Mouse (Mus musculus): Measurements from ENCODE around the gene Adcy6. TPM values are rescaled to one million over a fixed set of nuclear protein-coding genes. Genes with fewer than 3 reads are reported as not detected.
A peak's percentile ranks its signal among the peaks of the same experiment; 100 is the strongest.

The Adcy6 gene
- polyA plus RNA-seq, 1 experiment from 2014 or later = 9.9 TPM

GRCm38 (mm10) chr15:98608784-98609250 lies 1.1 kb downstream of the Adcy6 start:
- 0% methylated on average over 14 of the region's 26 CpGs for WGBS

GRCm38 (mm10) chr15:98608058-98608783 lies 1.7 kb downstream of the Adcy6 start:
- no peaks in the 10 kb centered on the region for H3K9me3 ChIP-seq (replicated peaks; ENCODE audit: control insufficient read depth, low read length, poor library complexity, severe bottlenecking)
- H3K27ac ChIP-seq (ENCODE audit: low read length) = no peak overlapping the region
- H3K9ac ChIP-seq (ENCODE audit: low read depth, low read length) = peak overlapping the region; percentile 89
- peaks cover 7% of the 10 kb centered on the region; the same call in 1 of the 2 replicates for H3K36me3 ChIP-seq (ENCODE audit: control insufficient read depth, insufficient read depth, low read length)
- 8% methylated on average over 8 of the region's 10 CpGs for WGBS
- H3K4me1 ChIP-seq (ENCODE audit: control insufficient read depth, insufficient read depth, low read length) = peaks cover 27% of the 10 kb centered on the region
- no peaks in the 10 kb centered on the region for H3K27me3 ChIP-seq (ENCODE audit: control insufficient read depth, insufficient read depth, low read depth, low read length)
- no peak for ATAC-seq
- peak overlapping the region; percentile 86 for H3K4me3 ChIP-seq (ENCODE audit: low read depth, low read length)
- H3K4me2 ChIP-seq (ENCODE audit: low read length) = peak overlapping the region; percentile 70

More at GRCm38 (mm10) chr15:98608784-98609250, 1.1 kb downstream of the Adcy6 start:
- Histone ChIP-seq H3K36me3 (ENCODE audit: control insufficient read depth, insufficient read depth, low read length) (0 out of 2 replicates have a peak, but pooled peaks cover 2% of the 10 kb centered on the region), H3K27ac (ENCODE audit: low read length) (peak overlapping the region; percentile 85), H3K4me1 (ENCODE audit: control insufficient read depth, insufficient read depth, low read length) (peaks cover 25% of the 10 kb centered on the region), H3K4me3 (ENCODE audit: low read depth, low read length) (peak overlapping the region; percentile 86), H3K27me3 (ENCODE audit: control insufficient read depth, insufficient read depth, low read depth, low read length) (no peaks in the 10 kb centered on the region), H3K4me2 (ENCODE audit: low read length) (peak overlapping the region; percentile 70), H3K9ac (ENCODE audit: low read depth, low read length) (peak overlapping the region; percentile 89), H3K9me3 (replicated peaks; ENCODE audit: control insufficient read depth, low read length, poor library complexity, severe bottlenecking) (no peaks in the 10 kb centered on the region)
- ATAC-seq = peak; percentile 15; the same call in 1 of the 2 replicates

- H3K9ac ChIP-seq (ENCODE audit: low read depth, low read length) = peak overlapping the region; percentile 89; the same call in 1 of the 2 replicates
- H3K4me2 ChIP-seq (ENCODE audit: low read length) = peak overlapping the region; percentile 70
- H3K4me1 ChIP-seq (ENCODE audit: control insufficient read depth, insufficient read depth, low read length) = peaks cover 33% of the 10 kb centered on the region
Measured at GRCm38 (mm10) chr15:98607557-98607956, 2.3 kb downstream of the Adcy6 start.

GRCm38 (mm10) chr15:98606739-98607138 lies 3.1 kb downstream of the Adcy6 start:
- Histone ChIP-seq H3K27me3 (ENCODE audit: control insufficient read depth, insufficient read depth, low read depth, low read length) (no peaks in the 10 kb centered on the region), H3K36me3 (ENCODE audit: control insufficient read depth, insufficient read depth, low read length) (peaks cover 8% of the 10 kb centered on the region; the same call in 1 of the 2 replicates), H3K4me1 (ENCODE audit: control insufficient read depth, insufficient read depth, low read length) (peaks cover 33% of the 10 kb centered on the region), H3K4me3 (ENCODE audit: low read depth, low read length) (no peak overlapping the region), H3K9ac (ENCODE audit: low read depth, low read length) (no peak overlapping the region), H3K27ac (ENCODE audit: low read length) (no peak overlapping the region), H3K4me2 (ENCODE audit: low read length) (no peak overlapping the region), H3K9me3 (replicated peaks; ENCODE audit: control insufficient read depth, low read length, poor library complexity, severe bottlenecking) (no peaks in the 10 kb centered on the region)
- ATAC-seq = no peak
- WGBS = 65% methylated on average over 9 of the region's 9 CpGs

More at GRCm38 (mm10) chr15:98607557-98607956, 2.3 kb downstream of the Adcy6 start:
- no peak overlapping the region for H3K27ac ChIP-seq (ENCODE audit: low read length)
- peak overlapping the region; percentile 86; the same call in 1 of the 2 replicates for H3K4me3 ChIP-seq (ENCODE audit: low read depth, low read length)
- no peaks in the 10 kb centered on the region for H3K9me3 ChIP-seq (replicated peaks; ENCODE audit: control insufficient read depth, low read length, poor library complexity, severe bottlenecking)
- no peaks in the 10 kb centered on the region for H3K27me3 ChIP-seq (ENCODE audit: control insufficient read depth, insufficient read depth, low read depth, low read length)
- H3K36me3 ChIP-seq (ENCODE audit: control insufficient read depth, insufficient read depth, low read length) = peaks cover 8% of the 10 kb centered on the region; the same call in 1 of the 2 replicates
- ATAC-seq = no peak
- 21% methylated on average over 4 of the region's 4 CpGs for WGBS

- no peaks in the 10 kb centered on the region for H3K9me3 ChIP-seq (replicated peaks; ENCODE audit: control insufficient read depth, low read length, poor library complexity, severe bottlenecking)
- no peak overlapping the region for H3K9ac ChIP-seq (ENCODE audit: low read depth, low read length)
- peaks cover 8% of the 10 kb centered on the region; the same call in 1 of the 2 replicates for H3K36me3 ChIP-seq (ENCODE audit: control insufficient read depth, insufficient read depth, low read length)
- peaks cover 33% of the 10 kb centered on the region for H3K4me1 ChIP-seq (ENCODE audit: control insufficient read depth, insufficient read depth, low read length)
- no peak overlapping the region for H3K4me3 ChIP-seq (ENCODE audit: low read depth, low read length)
- H3K4me2 ChIP-seq (ENCODE audit: low read length) = no peak overlapping the region
- ATAC-seq = no peak
- H3K27ac ChIP-seq (ENCODE audit: low read length) = no peak overlapping the region
- WGBS = 90% methylated on average over 12 of the region's 12 CpGs
- H3K27me3 ChIP-seq (ENCODE audit: control insufficient read depth, insufficient read depth, low read depth, low read length) = no peaks in the 10 kb centered on the region
Measured at GRCm38 (mm10) chr15:98606051-98606536, 3.8 kb downstream of the Adcy6 start.

- Histone ChIP-seq H3K9me3 (replicated peaks; ENCODE audit: control insufficient read depth, low read length, poor library complexity, severe bottlenecking) (no peaks in the 10 kb centered on the region), H3K36me3 (ENCODE audit: control insufficient read depth, insufficient read depth, low read length) (peaks cover 11% of the 10 kb centered on the region; the same call in 1 of the 2 replicates), H3K4me1 (ENCODE audit: control insufficient read depth, insufficient read depth, low read length) (peaks cover 29% of the 10 kb centered on the region), H3K9ac (ENCODE audit: low read depth, low read length) (no peak overlapping the region), H3K4me2 (ENCODE audit: low read length) (no peak overlapping the region), H3K27ac (ENCODE audit: low read length) (no peak overlapping the region), H3K27me3 (ENCODE audit: control insufficient read depth, insufficient read depth, low read depth, low read length) (no peaks in the 10 kb centered on the region), H3K4me3 (ENCODE audit: low read depth, low read length) (no peak overlapping the region)
- ATAC-seq = no peak
- 95% methylated on average over 24 of the region's 24 CpGs for WGBS
Measured at GRCm38 (mm10) chr15:98604041-98604575, 5.8 kb downstream of the Adcy6 start.

- no peak for ATAC-seq
- Histone ChIP-seq H3K9ac (ENCODE audit: low read depth, low read length) (no peak overlapping the region), H3K4me2 (ENCODE audit: low read length) (no peak overlapping the region), H3K4me3 (ENCODE audit: low read depth, low read length) (no peak overlapping the region), H3K9me3 (replicated peaks; ENCODE audit: control insufficient read depth, low read length, poor library complexity, severe bottlenecking) (no peaks in the 10 kb centered on the region), H3K36me3 (ENCODE audit: control insufficient read depth, insufficient read depth, low read length) (peaks cover 13% of the 10 kb centered on the region; the same call in 1 of the 2 replicates), H3K4me1 (ENCODE audit: control insufficient read depth, insufficient read depth, low read length) (peaks cover 22% of the 10 kb centered on the region), H3K27me3 (ENCODE audit: control insufficient read depth, insufficient read depth, low read depth, low read length) (no peaks in the 10 kb centered on the region), H3K27ac (ENCODE audit: low read length) (no peak overlapping the region)
- 69% methylated on average over 4 of the region's 4 CpGs for WGBS
Measured at GRCm38 (mm10) chr15:98602921-98603458, 6.9 kb downstream of the Adcy6 start.

- H3K4me2 ChIP-seq (ENCODE audit: low read length) = peak overlapping the region; percentile 8; the same call in 1 of the 2 replicates
- peaks cover 18% of the 10 kb centered on the region for H3K36me3 ChIP-seq (ENCODE audit: control insufficient read depth, insufficient read depth, low read length)
- no peak overlapping the region for H3K4me3 ChIP-seq (ENCODE audit: low read depth, low read length)
- H3K9ac ChIP-seq (ENCODE audit: low read depth, low read length) = no peak overlapping the region
- H3K9me3 ChIP-seq (replicated peaks; ENCODE audit: control insufficient read depth, low read length, poor library complexity, severe bottlenecking) = no peaks in the 10 kb centered on the region
- H3K27me3 ChIP-seq (ENCODE audit: control insufficient read depth, insufficient read depth, low read depth, low read length) = no peaks in the 10 kb centered on the region
- 66% methylated on average over 13 of the region's 13 CpGs for WGBS
- H3K27ac ChIP-seq (ENCODE audit: low read length) = no peak overlapping the region
- H3K4me1 ChIP-seq (ENCODE audit: control insufficient read depth, insufficient read depth, low read length) = peaks cover 15% of the 10 kb centered on the region
- no peak for ATAC-seq
Measured at GRCm38 (mm10) chr15:98602191-98602881, 7.5 kb downstream of the Adcy6 start.
